Mouse (Mus musculus) C2C12 (cell line): ENCODE results near the gene Kif26b. TPM values are rescaled to one million over a fixed set of nuclear protein-coding genes. Genes with fewer than 3 reads are reported as not detected.

Source experiments
- H3K27me3 ChIP-seq: one replicate; pipeline ENCODE4 v1.6.1; 2011; ENCODE audit not compliant: control insufficient read depth, insufficient read depth, insufficient read length
- H3K36me3 ChIP-seq: one replicate; pipeline ENCODE4 v1.6.1; 2011; ENCODE audit not compliant: control insufficient read depth, insufficient read depth
- H3K4me3 ChIP-seq: one replicate; pipeline ENCODE4 v1.5.1; 2011; ENCODE audit warnings: mild to moderate bottlenecking, control low read depth; ENCODE audit not compliant: poor library complexity, insufficient read depth, severe bottlenecking
- H3K79me2 ChIP-seq: one replicate; pipeline ENCODE4 v1.6.1; 2011; ENCODE audit not compliant: control insufficient read depth, insufficient read depth
- H3K79me3 ChIP-seq: one replicate; pipeline ENCODE4 v1.6.1; 2011; ENCODE audit warnings: low read depth, control low read depth
- H3ac ChIP-seq: one replicate; pipeline ENCODE3; 2011; ENCODE audit warnings: low read depth; ENCODE audit not compliant: control insufficient read depth, insufficient read length
- CEBPB ChIP-seq: IDR thresholded peaks from one replicate; pipeline ENCODE4 v1.6.1; 2011; ENCODE audit warnings: low read depth, mild to moderate bottlenecking, control low read depth, moderate library complexity
- CTCF ChIP-seq: IDR thresholded peaks from one replicate; pipeline ENCODE4 v1.5.1; 2011; ENCODE audit not compliant: control insufficient read depth, insufficient read depth, insufficient read length
- FOSL1 ChIP-seq: IDR thresholded peaks from one replicate; pipeline ENCODE4 v1.8.0; 2011; ENCODE audit warnings: mild to moderate bottlenecking, low read length; ENCODE audit not compliant: poor library complexity, insufficient read depth, severe bottlenecking
- MAX ChIP-seq: IDR thresholded peaks from one replicate; pipeline ENCODE4 v1.6.1; 2011; ENCODE audit warnings: mild to moderate bottlenecking, control low read depth
- MYOD1 ChIP-seq: IDR thresholded peaks from one replicate; pipeline ENCODE4 v1.6.1; 2011; ENCODE audit warnings: low read depth; ENCODE audit not compliant: control insufficient read depth, insufficient read length
- MYOG ChIP-seq: IDR thresholded peaks from one replicate; pipeline ENCODE4 v1.6.1; 2011; ENCODE audit not compliant: control insufficient read depth, insufficient read length; ENCODE audit errors: extremely low read depth
- USF1 ChIP-seq: IDR thresholded peaks from one replicate; pipeline ENCODE4 v1.6.1; 2011; ENCODE audit warnings: low read depth, mild to moderate bottlenecking, control low read depth, moderate library complexity
- polyA plus RNA-seq: library from polyadenylated mRNA; unstranded; fragments of >200 nt; fragmentation: generic; extraction: Trizol; gene quantifications from one replicate; pipeline ENCODE4 v1.2.1, GENCODE M21; 2012; ENCODE audit warnings: missing spikeins

Gene Kif26b
- polyA plus RNA-seq, 1 experiment, result 1.8 TPM

DNA sequence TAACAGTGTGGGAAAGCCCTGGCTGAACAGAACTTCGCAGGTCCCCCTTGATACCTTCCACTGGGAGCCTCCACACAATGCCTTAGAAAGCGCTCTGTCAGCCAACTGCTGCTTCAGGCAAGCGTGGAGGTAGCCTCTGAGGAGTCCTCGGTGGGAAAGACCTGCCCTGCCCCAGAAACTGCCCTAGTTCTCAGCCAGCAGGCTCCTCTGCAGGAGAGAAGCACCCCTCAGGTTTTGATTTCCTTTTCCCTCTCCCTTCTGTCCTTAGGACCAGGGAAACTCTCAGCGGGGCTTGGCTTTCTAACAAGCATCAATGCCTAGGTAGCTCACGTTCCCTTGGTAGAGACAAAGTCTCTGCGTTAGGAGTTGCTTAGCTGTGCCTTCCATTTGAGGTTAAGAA is 215.6 kb downstream of the Kif26b start:
- Histone ChIP-seq H3K4me3 (no peak overlapping the region), H3ac (no peak overlapping the region), H3K79me3 (no peaks in the 10 kb centered on the region), H3K36me3 (no peaks in the 10 kb centered on the region), H3K79me2 (no peaks in the 10 kb centered on the region), H3K27me3 (no peaks in the 10 kb centered on the region)
- TF ChIP-seq FOSL1, result no peak
- no peak for TF ChIP-seq CTCF
- no peak for TF ChIP-seq CEBPB
- no peak for TF ChIP-seq USF1
- no peak for TF ChIP-seq MAX
- TF ChIP-seq MYOD1, result no peak
- TF ChIP-seq MYOG, result no peak

- Histone ChIP-seq H3K36me3 (no peaks in the 10 kb centered on the region), H3K4me3 (no peak overlapping the region), H3K79me2 (no peaks in the 10 kb centered on the region), H3K27me3 (no peaks in the 10 kb centered on the region), H3ac (no peak overlapping the region), H3K79me3 (no peaks in the 10 kb centered on the region)
- TF ChIP-seq MYOG (no peak), FOSL1 (no peak), MAX (no peak), CEBPB (no peak), MYOD1 (no peak), CTCF (no peak), USF1 (no peak)
Measured at GRCm38 (mm10) chr1:178744961-178745360, 216.0 kb downstream of the Kif26b start.

DNA sequence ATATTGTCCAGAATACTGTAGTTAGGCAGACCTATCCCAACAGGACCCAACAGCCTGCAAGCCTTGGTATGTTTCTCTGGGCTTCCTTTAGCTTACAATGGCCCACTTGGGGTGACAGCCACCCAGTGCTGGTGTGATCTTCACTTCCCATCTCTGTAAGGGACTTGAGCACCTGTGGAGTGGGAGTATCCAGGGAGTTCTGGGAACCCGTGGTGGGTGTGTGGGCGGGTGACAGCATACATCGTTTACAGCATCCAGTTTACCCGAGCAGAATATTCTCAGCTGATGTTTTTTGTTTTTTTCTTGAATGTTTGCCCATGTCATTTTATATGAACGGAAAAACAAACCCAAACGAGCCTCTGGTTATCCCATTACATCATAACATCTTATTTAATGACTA is 216.5 kb downstream of the Kif26b start:
- no peaks in the 10 kb centered on the region for H3K36me3 ChIP-seq
- no peaks in the 10 kb centered on the region for H3K79me3 ChIP-seq
- no peaks in the 10 kb centered on the region for H3K79me2 ChIP-seq
- no peak overlapping the region for H3ac ChIP-seq
- no peak for TF ChIP-seq FOSL1
- TF ChIP-seq MAX, result no peak
- TF ChIP-seq CTCF, result no peak
- TF ChIP-seq USF1, result no peak
- TF ChIP-seq MYOG, result no peak
- TF ChIP-seq MYOD1, result no peak
- no peak for TF ChIP-seq CEBPB
- no peak overlapping the region for H3K4me3 ChIP-seq
- no peaks in the 10 kb centered on the region for H3K27me3 ChIP-seq

DNA sequence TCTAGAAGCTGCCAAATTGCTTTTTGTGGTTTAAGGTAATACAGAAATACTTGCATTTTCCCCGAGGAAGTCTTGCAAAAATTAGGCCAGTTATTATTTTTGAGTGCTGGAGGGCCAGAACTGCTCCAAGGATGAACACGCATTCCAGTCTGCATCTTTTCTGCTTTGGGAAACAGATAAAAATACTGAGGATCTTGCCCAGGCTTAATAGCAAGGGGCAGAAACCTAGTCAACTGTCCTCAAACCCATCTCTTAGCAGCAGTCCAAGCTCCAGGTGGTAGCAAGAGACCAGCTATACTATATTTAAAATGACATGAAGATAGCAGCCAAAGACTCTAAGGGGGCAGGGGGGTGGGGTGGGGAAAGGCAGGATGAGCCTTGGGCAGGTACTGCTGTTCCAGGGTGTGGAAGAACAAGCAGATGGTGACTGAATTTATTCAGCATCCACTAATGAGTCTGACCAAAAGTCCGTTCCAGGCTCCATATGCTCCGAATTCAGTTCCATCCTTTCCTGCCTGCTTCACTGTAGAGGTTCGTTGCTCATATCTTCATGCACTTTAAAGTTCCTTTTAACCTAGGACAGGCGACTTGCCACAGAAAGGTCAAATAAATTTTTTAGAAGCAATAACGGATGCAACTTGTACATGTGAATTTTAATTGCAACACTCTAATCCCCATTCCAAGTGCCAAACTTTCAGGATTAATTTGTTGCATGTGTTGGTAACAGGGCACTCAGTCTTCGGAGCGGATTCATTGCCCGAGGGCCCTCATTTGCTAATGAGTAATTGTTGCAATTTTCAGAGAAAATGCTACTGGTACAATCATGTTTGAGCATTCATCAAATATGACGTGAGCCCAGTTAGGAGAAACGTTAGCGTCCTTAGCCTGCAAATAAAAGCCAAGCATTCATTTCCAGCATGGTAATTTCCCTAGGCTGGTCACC is 218.6 kb downstream of the Kif26b start:
- TF ChIP-seq CTCF (no peak), MYOD1 (no peak), MAX (no peak), MYOG (no peak), FOSL1 (no peak), USF1 (no peak), CEBPB (no peak)
- H3ac ChIP-seq, result no peak overlapping the region
- H3K79me2 ChIP-seq, result no peaks in the 10 kb centered on the region
- no peaks in the 10 kb centered on the region for H3K36me3 ChIP-seq
- no peaks in the 10 kb centered on the region for H3K27me3 ChIP-seq
- no peaks in the 10 kb centered on the region for H3K79me3 ChIP-seq
- no peak overlapping the region for H3K4me3 ChIP-seq

- Histone ChIP-seq H3K36me3 (no peaks in the 10 kb centered on the region), H3K4me3 (no peak overlapping the region)
- TF ChIP-seq MYOD1 (no peak), FOSL1 (no peak), MAX (no peak), MYOG (no peak), USF1 (no peak), CEBPB (no peak), CTCF (no peak)
Measured at GRCm38 (mm10) chr1:178748222-178748600, 219.3 kb downstream of the Kif26b start.

DNA sequence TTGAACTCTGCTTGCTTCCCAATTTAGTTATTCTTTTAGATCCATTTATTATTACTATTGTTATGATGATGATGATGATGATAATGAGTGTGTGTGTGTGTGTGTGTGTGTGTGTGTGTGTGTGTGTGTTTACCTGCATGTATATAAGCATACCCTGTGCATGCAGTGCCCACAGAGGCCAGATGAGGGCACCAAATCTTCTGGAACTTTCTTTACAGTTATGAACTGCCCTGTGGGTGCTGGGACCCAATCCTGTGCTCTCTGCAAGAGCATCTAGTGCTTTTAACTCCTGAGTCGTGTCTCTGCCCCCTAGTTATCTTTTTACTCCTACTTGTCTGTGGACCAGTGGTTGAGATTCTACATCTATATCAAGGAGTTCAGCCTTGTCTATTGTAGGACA is 219.7 kb downstream of the Kif26b start:
- Histone ChIP-seq H3K4me3 (no peak overlapping the region), H3K27me3 (no peaks in the 10 kb centered on the region), H3K79me2 (no peaks in the 10 kb centered on the region), H3K79me3 (no peaks in the 10 kb centered on the region), H3K36me3 (no peaks in the 10 kb centered on the region), H3ac (no peak overlapping the region)
- TF ChIP-seq CTCF (no peak), CEBPB (no peak), MYOG (no peak), FOSL1 (no peak), MAX (no peak), USF1 (no peak), MYOD1 (no peak)

More at GRCm38 (mm10) chr1:178748222-178748600, 219.3 kb downstream of the Kif26b start:
- no peaks in the 10 kb centered on the region for H3K79me3 ChIP-seq
- no peaks in the 10 kb centered on the region for H3K27me3 ChIP-seq
- H3ac ChIP-seq, result no peak overlapping the region
- no peaks in the 10 kb centered on the region for H3K79me2 ChIP-seq
